Mouse (Mus musculus) forebrain, embryonic 14.5 days (tissue): ENCODE data around the gene Rffl. TPM values are rescaled to one million over a fixed set of nuclear protein-coding genes. Genes with fewer than 3 reads are reported as not detected.
"Not testable (repeated sequence)": the region's sequence is repeated elsewhere in the genome, so short reads cannot be mapped to it uniquely, and the experiment has no call there.

Source experiments
- ATAC-seq: fragments of 200-750 bp; cut with Nextera tagmentation; 2 replicates; pipeline ENCODE4 v1.8.0; 2017; ENCODE audit warnings: mild to moderate bottlenecking, moderate library complexity
- DNase-seq: peaks from one replicate; pipeline ENCODE4 v3.0.0-alpha.2; 2015; ENCODE audit warnings: low spot score
- H3K27ac ChIP-seq: fragments of 300-500 bp; sonication (generic); 2 replicates; pipeline ENCODE4 v1.5.1; 2014; ENCODE audit warnings: low read depth, mild to moderate bottlenecking, control low read depth, low read length, moderate library complexity
- H3K27me3 ChIP-seq: fragments of 300-500 bp; sonication (generic); replicated peaks from 2 replicates; pipeline ENCODE4 v1.6.1; 2014; ENCODE audit warnings: low read length, control low read depth, mixed read lengths; ENCODE audit not compliant: control insufficient read depth, insufficient read depth
- H3K36me3 ChIP-seq: fragments of 300-500 bp; sonication (generic); 2 replicates; pipeline ENCODE4 v1.6.1; 2014; ENCODE audit warnings: low read length, control low read depth; ENCODE audit not compliant: control insufficient read depth, insufficient read depth
- H3K4me1 ChIP-seq: fragments of 300-500 bp; sonication (generic); 2 replicates; pipeline ENCODE4 v1.6.1; 2014; ENCODE audit warnings: antibody characterized with exemption, low read length, control low read depth; ENCODE audit not compliant: control insufficient read depth, insufficient read depth
- H3K4me2 ChIP-seq: fragments of 300-500 bp; sonication (generic); 2 replicates; pipeline ENCODE4 v1.6.1; 2014; ENCODE audit warnings: mild to moderate bottlenecking, control low read depth, low read length
- H3K4me3 ChIP-seq: fragments of 300-500 bp; sonication (generic); 2 replicates; pipeline ENCODE4 v1.5.1; 2014; ENCODE audit warnings: low read depth, low read length, control low read depth
- H3K9ac ChIP-seq: fragments of 300-500 bp; sonication (generic); 2 replicates; pipeline ENCODE4 v1.6.1; 2014; ENCODE audit warnings: mild to moderate bottlenecking, low read length, control low read depth, moderate library complexity
- H3K9me3 ChIP-seq: fragments of 300-500 bp; sonication (generic); replicated peaks from 2 replicates; pipeline ENCODE4 v1.6.1; 2016; ENCODE audit warnings: low read length, control low read depth, mixed read lengths; ENCODE audit not compliant: control insufficient read depth
- WGBS: fragments of 180-500 bp; shearing (Covaris S2); extraction: QIAGEN DNeasy Blood & Tissue Kit; methylation state at CpG from one replicate; pipeline ENCODE4 v1.1.7; 2014; 5-methylcytosine and 5-hydroxymethylcytosine counted together
- polyA plus RNA-seq: library from polyadenylated mRNA; unstranded; fragments of >200 nt; fragmentation: Nextera tagmentation; extraction: Ambion mirVana; gene quantifications from 2 replicates; pipeline ENCODE4 v1.2.1, GENCODE M21; 2014

Gene Rffl
- polyA plus RNA-seq, 1 experiment from 2014 or later: 9.8 TPM

DNA sequence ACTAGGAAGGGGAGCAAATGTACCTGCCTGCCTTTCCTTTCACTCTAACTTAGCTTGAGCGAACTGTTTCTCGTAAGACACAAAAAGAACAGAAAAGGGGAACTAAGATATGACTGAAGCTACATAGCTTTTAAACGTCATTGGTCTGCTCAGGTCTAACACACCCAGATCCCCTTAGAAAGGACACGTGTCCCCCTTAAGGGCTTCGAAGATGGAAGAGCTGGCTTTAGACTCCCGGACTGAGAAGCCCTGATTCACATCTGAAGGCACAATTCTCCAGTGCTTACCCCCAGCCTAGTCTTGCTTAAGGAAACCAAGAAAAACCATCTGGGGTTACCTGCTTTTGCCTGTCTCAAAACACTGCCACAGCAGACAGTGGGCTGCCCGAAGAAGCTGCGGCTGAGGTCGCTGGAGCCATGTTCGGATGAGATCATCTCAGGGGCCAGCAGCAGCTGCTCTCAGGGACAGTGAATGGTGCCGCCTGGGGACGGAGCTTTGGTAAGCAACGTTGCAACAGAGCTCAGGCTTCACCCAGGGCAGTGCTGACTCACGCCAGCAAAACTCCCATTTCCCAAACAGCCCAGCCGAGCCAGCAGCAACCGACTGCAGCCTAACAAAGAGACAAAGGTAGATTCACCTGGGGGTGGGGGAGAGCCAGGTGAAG is 25.5 kb downstream of the Rffl start:
- no peak overlapping the region for H3K27ac ChIP-seq
- WGBS: 31% methylated on average over 16 of the region's 16 CpGs
- H3K9ac ChIP-seq: peak overlapping the region; percentile 45; the same call in 1 of the 2 replicates
- no peaks in the 10 kb centered on the region for H3K9me3 ChIP-seq
- peak; percentile 44; the same call in 1 of the 2 replicates for ATAC-seq
- DNase-seq: no peak
- H3K4me2 ChIP-seq: peak overlapping the region; percentile 32
- H3K36me3 ChIP-seq: no peaks in the 10 kb centered on the region
- no peak overlapping the region for H3K4me3 ChIP-seq
- no peaks in the 10 kb centered on the region for H3K27me3 ChIP-seq
- H3K4me1 ChIP-seq: peaks cover 10% of the 10 kb centered on the region

DNA sequence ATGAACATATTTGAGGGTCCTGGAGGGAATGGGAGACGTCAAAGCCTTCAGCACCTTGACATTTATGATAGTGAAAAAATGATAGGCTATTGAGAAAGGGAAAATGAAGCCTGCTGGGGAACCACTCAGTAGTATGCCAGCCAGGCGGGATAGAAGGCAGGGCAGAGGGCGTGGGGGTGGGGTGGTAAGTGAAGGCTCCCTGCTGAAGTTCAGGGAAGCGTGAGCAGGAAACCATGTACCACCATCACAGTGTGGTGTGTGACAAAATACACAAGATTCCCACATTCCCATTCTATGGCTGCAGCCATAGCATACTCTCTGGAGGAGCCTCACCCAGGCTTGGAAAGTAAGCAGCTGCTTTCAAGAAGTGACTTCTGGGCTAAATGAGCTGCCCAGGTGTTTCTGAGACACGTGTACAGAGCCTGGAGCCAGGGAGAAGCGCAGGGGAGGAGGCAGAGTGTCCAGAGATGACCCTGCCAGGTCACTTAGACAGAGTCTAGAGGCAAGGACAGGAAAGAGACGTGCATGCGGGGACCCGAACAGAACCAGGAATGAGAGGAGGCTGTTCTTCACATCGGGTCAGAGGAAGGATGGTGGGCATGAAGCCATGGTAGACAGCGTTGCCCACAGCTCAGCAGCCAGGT is 26.1 kb downstream of the Rffl start:
- ATAC-seq: no peak
- no peak overlapping the region for H3K27ac ChIP-seq
- H3K4me2 ChIP-seq: no peak overlapping the region
- WGBS: 72% methylated on average over 11 of the region's 11 CpGs
- H3K9me3 ChIP-seq: no peaks in the 10 kb centered on the region
- H3K36me3 ChIP-seq: no peaks in the 10 kb centered on the region
- no peaks in the 10 kb centered on the region for H3K27me3 ChIP-seq
- no peak overlapping the region for H3K9ac ChIP-seq
- peaks cover 10% of the 10 kb centered on the region for H3K4me1 ChIP-seq
- no peak overlapping the region for H3K4me3 ChIP-seq
- DNase-seq: no peak

DNA sequence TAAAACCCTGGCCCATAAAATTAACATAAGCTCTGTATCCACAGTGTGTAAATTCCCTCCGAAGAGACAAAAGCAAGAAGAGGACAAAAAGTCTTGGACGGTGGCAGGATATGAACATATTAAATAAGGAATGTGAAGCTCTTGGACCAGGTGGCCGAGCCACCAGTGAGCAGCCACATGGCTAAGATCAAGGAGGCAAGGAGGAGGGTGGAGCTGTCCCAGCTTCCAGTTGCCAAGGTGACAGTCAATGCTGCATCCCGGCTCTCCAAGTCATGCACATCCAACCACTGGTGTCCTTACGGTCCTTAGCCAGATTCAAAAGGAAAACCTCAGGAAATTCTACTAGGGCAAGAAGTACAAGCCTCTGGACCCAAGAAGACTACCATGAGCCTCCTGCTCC is 32.5 kb downstream of the Rffl start:
- Histone ChIP-seq H3K4me2 (no peak overlapping the region), H3K4me1 (peaks cover 18% of the 10 kb centered on the region), H3K4me3 (no peak overlapping the region), H3K27ac (no peak overlapping the region), H3K36me3 (no peaks in the 10 kb centered on the region), H3K27me3 (no peaks in the 10 kb centered on the region), H3K9ac (no peak overlapping the region), H3K9me3 (no peaks in the 10 kb centered on the region)
- no peak for ATAC-seq
- no peak for DNase-seq
- 41% methylated on average over 5 of the region's 5 CpGs for WGBS

DNA sequence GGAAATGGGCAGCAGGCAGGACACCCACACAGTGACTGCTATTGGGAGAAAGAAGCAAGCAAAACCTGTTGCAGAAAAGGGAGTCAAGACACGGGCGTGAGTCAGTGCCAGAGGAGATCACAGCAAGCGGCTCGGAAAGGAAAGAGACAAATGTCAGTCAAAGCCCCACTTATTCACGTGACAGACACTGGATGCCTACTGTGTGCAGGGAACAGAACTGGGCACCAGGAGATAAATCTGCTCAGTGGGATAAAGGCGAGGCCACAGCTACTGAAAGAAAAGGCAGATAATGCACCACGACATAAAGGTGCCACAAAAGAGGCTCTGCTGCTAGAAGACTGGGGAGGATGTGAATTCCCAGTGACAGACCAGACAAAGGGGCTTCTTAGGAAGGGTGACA is 33.2 kb downstream of the Rffl start:
- no peak overlapping the region for H3K9ac ChIP-seq
- H3K36me3 ChIP-seq: no peaks in the 10 kb centered on the region
- H3K4me3 ChIP-seq: no peak overlapping the region
- DNase-seq (no peak), ATAC-seq (no peak)
- WGBS: 6% methylated on average over 7 of the region's 7 CpGs
- peaks cover 18% of the 10 kb centered on the region for H3K4me1 ChIP-seq
- H3K27ac ChIP-seq: no peak overlapping the region
- no peaks in the 10 kb centered on the region for H3K9me3 ChIP-seq
- H3K27me3 ChIP-seq: no peaks in the 10 kb centered on the region
- H3K4me2 ChIP-seq: no peak overlapping the region

DNA sequence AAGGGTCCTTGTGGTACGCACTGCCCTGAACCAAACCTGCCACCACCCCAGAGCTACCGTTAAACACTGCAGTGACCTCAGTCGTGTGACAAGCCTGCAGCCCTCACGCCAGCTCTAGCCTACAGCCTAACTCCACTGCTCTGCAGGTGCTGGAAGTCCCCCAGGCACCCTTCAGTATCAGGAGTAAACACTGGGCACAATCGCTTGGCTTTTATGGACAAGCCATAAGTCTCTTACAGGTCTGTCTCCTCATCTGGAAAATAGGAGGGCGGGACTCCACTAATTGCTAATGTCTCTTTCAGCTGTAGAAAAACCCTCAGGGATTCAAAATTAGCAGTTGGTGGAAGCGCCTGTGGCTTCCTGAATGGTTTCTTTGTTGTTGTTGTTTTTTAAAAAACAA is 33.8 kb downstream of the Rffl start:
- WGBS: 20% methylated on average over 7 of the region's 7 CpGs
- no peak overlapping the region for H3K9ac ChIP-seq
- no peak overlapping the region for H3K27ac ChIP-seq
- DNase-seq (no peak), ATAC-seq (no peak)
- H3K36me3 ChIP-seq: no peaks in the 10 kb centered on the region
- no peaks in the 10 kb centered on the region for H3K9me3 ChIP-seq
- H3K4me2 ChIP-seq: no peak overlapping the region
- H3K4me1 ChIP-seq: peaks cover 18% of the 10 kb centered on the region
- no peak overlapping the region for H3K4me3 ChIP-seq
- no peaks in the 10 kb centered on the region for H3K27me3 ChIP-seq

DNA sequence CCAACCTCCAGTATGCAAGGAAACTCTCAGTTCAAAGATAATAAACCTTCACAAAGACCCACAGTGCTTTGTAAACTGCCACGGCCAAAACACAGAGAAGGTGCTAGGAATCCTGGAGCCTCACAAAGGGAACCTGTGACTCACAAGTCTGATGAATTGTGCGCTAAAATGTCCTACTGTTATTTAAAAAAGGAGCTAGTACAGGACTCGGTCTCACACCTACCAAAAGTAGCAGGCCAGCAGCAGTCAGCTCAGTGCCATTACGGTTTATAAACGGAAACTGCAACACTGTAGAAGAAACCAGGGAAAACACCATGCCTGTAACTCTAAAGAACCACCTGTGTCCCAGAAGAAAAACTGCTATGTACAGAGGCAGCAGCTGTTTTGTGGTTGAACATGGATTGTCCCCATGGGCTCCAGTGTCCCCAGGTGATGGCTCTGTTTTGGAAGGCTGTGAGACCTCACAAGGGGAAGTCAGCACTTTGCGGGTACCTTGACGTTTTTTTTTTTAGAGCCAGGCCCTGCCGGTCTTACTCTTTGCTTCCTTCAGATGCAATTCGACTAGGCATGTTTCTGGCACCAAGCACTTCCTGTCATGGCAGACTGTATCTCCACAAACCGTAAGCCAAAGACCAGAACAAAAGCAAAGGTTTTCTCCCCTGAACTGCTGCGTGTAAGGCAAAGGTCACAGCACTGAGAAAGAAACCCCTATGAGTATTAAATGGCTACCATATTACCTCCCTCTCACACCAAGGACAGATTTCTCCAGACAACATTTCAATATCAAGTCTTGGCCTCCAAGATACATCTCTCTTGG is 35.2 kb downstream of the Rffl start:
- Histone ChIP-seq H3K4me3 (no peak overlapping the region), H3K9ac (no peak overlapping the region), H3K27ac (no peak overlapping the region), H3K27me3 (no peaks in the 10 kb centered on the region), H3K4me1 (peaks cover 26% of the 10 kb centered on the region), H3K4me2 (no peak overlapping the region), H3K36me3 (no peaks in the 10 kb centered on the region), H3K9me3 (no peaks in the 10 kb centered on the region)
- WGBS: 50% methylated on average over 11 of the region's 11 CpGs
- no peak for ATAC-seq
- DNase-seq: no peak

DNA sequence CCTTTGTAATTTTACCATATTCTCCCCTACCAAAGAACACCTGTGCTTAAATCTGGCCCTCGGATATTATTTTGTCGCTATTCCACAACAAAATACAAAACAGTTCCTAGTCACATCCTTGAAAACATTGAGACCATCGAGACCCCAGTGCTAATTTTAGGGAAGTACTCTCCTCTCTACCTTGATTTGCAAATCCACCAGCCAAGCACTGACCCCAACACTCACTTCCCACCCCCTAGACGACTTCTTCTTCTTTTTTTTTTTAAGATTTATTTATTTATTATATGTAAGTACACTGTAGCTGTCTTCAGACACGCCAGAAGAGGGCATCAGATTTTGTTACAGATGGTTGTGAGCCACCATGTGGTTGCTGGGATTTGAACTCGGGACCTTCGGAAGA is 36.7 kb downstream of the Rffl start:
- H3K4me3 ChIP-seq, DNase-seq, H3K4me2 ChIP-seq, H3K9me3 ChIP-seq, H3K27me3 ChIP-seq, ATAC-seq, H3K36me3 ChIP-seq, H3K27ac ChIP-seq, H3K9ac ChIP-seq: not testable (repeated sequence)
- H3K4me1 ChIP-seq: peaks cover 26% of the 10 kb centered on the region
- WGBS: 95% methylated on average over 7 of the region's 7 CpGs

DNA sequence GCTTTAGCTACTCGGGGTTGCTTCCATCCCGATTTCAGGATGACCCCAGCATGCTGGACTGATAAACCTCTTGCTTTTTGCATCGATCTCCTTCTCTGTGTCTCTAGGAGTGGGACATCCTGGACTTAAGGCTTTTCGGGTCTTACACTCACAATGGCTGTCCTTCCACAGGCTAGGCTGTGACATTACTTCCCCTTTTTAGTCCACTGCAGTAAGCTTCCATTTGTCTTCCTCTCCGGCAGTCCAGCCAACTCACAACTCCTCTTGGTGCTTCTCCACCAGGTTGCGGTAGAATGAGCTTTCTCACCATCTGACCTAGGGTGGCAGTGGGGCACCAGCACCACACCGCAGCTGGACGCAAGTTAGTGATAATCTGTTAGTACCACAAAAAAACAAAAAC is 37.1 kb downstream of the Rffl start:
- H3K9ac ChIP-seq: no peak overlapping the region
- no peak overlapping the region for H3K4me2 ChIP-seq
- H3K9me3 ChIP-seq: no peaks in the 10 kb centered on the region
- 90% methylated on average over 8 of the region's 8 CpGs for WGBS
- H3K27ac ChIP-seq: no peak overlapping the region
- DNase-seq: no peak
- H3K4me3 ChIP-seq: no peak overlapping the region
- no peaks in the 10 kb centered on the region for H3K36me3 ChIP-seq
- no peaks in the 10 kb centered on the region for H3K27me3 ChIP-seq
- ATAC-seq: no peak
- H3K4me1 ChIP-seq: peaks cover 25% of the 10 kb centered on the region

DNA sequence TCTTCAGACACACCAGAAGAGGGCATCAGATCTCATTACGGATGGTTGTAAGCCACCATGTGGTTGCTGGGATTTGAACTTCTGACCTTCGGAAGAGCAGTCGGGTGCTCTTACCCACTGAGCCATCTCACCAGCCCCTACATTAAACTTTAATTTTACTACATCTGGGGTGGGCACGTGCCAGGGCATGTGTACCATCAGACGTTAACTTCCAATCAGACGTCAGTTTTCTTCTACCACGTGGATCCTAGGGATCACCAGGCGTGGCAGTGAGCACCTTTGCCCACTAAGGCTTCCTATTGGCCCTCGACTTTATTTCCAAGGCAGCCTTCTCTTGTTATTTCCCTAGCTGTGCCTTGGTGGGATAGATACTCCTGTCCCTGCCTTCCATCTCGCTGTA is 38.6 kb downstream of the Rffl start:
- not testable (repeated sequence) for H3K9me3 ChIP-seq, H3K27me3 ChIP-seq, H3K27ac ChIP-seq, H3K36me3 ChIP-seq, DNase-seq, ATAC-seq, H3K9ac ChIP-seq, H3K4me2 ChIP-seq, H3K4me3 ChIP-seq
- peaks cover 13% of the 10 kb centered on the region for H3K4me1 ChIP-seq
- 83% methylated on average over 10 of the region's 10 CpGs for WGBS
